Mouse (Mus musculus): Measurements from ENCODE around the gene Ifi206.
"Not testable (repeated sequence)": the region's sequence is repeated elsewhere in the genome, so short reads cannot be mapped to it uniquely, and the experiment has no call there.

The Ifi206 gene

DNA sequence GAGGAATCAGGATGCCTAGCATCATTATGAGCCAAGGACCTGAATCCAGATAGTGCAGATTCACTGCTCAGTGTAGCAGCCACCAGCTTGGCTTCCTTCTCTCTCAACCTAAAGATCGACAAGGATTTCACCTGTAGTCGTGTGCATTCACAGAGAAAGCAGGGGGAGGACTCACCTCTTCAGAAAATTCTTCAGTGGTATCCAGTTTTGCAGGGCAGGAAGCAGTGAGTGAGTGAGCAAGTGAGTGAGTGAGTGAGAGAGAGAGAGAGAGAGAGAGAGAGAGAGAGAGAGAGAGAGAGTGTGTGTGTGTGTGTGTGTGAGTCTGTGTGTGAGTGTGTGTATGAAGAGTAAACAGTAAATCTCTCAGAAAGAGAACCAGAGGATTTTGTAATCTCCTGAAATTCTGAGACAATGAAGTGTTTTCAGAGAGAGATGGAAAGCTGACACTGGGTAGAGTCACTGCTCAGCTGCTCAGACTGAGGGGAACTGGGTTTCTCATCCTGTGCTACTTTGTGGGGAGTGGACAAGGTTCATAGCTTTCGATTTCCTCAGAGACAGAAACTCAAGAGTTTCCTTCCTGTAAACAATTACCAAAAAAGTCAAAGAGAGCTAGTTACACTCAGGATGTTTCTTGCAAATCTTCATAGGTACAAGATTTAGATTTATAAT, at the start of gene Ifi206:
Gene Ifi206 (minus strand): TSS at position 230 of the 669 bp plus-strand sequence.
- DNase-seq (ENCODE audit: low read depth, low spot score): not testable (repeated sequence)

DNA sequence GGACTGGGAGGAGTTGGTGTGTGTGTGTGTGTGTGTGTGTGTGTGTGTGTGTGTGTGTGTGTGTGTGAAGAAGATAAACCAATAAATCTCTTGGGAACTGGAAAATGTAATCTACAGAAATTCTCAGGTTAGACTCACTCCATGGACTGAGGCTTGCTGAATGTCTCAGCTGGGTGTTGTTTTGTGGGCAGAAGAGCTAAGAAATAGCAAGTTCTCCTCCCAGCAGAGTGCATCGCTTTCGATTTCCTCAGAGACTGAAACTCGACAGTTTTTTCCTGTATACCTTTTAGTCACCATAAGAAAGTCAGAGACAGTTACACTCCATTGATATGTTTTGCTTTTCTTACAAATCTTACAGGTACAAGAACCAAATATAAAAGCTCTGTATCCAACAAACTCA, 45.0 kb upstream of the Ifi206 start, which contains the start of gene Ifi214:
Gene Ifi214 (minus strand): TSS at position 167 of the 400 bp plus-strand sequence.
- DNase-seq (ENCODE audit: low read depth, low spot score): not testable (repeated sequence)

DNA sequence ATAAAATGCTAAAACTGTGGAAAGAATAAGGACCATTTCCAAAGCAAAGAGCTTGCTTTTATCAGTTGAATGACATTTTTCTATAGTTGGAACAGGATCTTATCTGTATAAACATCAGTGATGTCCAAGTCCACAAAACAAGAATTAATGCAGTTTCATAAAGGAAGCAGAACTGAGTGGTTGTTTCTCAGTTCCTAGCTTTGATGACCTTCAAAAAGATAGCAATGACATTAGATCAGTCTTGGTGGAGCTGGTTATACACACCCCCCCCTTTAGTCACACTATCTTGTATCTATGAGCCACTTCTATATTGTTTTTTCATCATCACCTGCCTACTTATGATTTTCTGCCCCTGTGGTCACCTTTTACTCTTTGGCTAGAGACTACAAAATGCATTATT, 30.6 kb upstream of the Ifi206 start:
- no peak for DNase-seq (ENCODE audit: low read depth, low spot score)

DNA sequence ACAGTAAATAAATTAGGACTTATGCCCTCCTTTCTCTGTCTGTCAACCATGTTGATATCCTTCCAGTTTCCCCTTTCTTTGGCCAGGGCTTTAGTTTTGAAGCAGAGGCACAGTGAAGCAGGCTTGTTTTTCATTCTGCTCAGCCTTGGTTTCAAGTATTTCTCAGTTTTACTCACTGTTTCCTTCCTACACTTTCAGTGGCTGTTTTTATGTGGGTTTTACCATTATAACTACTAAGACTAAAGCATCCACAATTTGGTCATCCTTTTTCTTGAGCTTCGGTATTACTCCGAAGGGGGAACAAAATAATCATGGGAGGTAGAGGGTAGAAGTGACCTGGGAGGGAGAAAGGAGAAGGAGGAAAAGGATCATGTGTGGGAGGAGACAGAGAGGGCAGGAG, 19.8 kb upstream of the Ifi206 start:
- not testable (repeated sequence) for DNase-seq (ENCODE audit: low read depth, low spot score)

DNA sequence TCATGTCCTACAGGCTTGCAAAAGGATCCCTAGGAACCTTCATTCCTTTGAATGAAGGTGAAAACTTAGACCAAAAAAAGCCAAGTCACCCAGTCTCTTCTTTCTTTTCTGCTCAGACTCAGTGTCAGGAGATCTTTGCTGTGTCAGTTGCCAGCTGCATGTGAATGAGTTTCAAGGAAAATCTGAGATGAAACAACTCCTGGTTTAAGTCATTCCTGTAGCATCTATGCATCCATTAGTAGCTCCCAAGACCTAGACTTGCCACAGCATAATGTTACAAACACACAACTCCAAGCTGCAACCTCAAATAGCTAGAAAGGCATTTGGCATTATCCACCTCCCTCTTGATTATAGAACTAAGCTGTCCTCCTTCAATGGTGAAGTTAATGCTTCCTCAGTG, 642 bp upstream of the Ifi206 start:
- not testable (repeated sequence) for DNase-seq (ENCODE audit: low read depth, low spot score)

DNA sequence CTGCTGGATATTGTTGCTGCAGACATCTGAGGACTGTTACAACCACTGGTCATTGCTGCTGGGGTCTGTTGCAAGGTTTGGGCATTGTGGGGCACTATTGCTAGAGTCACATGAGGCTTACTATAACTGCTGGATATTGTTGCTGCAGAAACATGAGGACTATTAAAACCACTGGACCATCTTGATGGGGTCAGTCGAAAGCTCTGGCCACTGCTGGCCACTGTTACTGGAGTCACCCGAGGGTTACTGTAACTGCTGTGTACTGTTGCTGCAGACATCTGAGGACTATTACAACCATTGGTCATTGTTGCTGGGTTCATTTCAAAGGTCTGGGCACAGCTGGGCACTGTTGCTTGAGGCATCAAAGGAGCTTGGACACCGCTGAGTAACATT, 9.7 kb downstream of the Ifi206 start:
- not testable (repeated sequence) for DNase-seq (ENCODE audit: low read depth, low spot score)

DNA sequence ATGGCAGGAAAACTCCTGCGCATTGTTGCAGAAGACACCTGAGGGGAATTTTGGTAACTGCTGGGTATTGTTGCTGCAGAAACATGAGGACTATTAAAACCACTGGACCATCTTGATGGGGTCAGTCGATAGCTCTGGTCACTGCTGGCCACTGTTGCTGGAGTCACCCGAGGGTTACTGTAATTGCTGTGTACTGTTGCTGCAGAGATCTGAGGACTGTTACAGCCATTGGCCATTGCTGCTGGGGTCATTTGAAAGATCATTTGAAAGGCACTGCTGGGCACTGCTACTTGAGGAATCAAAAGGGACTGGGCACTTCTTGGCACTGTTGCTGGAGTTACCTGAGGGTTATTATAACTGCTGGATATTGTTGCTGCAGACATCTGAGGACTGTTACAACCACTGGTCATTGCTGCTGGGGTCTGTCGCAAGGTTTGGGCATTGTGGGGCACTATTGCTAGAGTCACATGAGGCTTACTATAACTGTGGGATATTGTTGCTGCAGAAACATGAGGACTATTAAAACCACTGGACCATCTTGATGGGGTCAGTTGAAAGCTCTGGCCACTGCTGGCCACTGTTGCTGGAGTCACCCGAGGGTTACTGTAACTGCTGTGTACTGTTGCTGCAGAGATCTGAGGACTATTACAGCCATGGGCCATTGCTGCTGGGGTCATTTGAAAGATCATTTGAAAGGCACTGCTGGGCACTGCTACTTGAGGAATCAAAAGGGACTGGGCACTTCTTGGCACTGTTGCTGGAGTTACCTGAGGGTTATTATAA, 10.3 kb downstream of the Ifi206 start:
- not testable (repeated sequence) for DNase-seq (ENCODE audit: low read depth, low spot score)

DNA sequence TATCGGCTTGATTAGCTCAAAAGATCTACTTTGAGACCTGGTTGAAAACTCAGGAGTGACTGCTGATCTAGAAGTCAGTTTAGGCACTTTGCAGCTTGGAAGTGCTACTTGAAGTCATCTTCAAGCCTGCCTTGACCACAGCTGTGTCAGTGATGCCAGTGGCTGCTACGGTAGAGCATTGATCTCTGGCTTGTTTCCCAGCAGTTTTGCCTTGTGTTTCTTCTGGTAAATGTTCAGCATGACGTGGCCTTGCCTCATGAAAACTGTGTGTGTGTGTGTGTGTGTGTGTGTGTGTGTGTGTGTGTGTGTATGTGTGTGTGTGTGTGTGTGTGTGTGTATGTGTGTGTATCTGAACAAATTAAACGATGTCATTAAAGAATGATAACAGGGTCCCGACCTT, 34.1 kb downstream of the Ifi206 start:
- DNase-seq (ENCODE audit: low read depth, low spot score): no peak

DNA sequence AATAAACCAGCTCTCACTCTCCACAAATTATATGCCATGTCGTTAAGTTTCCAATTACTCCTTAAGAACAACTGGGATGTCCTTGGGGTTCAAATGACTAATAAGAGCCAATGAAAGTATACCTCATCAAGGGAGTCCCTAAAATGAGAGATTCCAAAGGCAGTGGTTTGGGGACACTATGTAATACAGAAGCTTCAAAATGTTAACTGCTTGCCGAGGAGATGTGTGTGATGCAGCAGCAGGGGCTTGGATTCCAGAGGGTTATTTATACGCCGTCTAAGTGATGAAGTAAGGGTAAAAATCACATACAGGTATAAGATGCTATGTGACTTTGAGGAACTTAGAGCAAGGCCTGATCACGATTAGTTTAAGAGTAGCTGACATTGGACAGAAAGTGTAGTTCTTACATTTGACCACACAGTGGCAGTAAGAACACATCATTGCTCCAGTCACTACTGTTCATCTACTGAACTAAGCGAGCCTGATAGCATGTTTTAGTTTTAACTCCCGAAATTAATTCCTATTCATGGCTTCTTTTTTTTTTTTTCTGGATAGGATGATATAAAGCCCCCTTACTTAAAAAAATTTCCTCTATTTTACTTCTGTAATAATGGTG, 34.6 kb downstream of the Ifi206 start:
- peak; percentile 9 for DNase-seq (ENCODE audit: low read depth, low spot score)

DNA sequence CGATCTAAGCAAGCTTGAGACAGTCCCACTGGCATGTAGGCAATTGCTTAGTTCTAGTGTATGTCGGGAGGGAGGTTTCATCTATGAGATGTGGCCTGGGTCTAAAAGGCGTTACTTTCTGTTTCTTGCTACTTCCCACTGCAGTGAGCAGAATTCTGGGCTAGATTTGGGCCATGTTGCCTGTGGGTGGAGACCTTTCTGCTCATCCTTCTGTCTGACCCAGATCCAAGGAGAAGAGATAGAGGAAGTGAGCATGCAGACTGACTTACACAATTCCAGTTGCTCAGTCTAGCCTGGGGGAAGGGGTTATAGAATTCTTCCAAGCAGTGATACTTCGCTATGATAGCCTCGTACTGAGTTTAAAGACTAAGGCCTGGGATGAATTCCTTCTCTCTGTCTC, 39.2 kb downstream of the Ifi206 start:
- DNase-seq (ENCODE audit: low read depth, low spot score): no peak

DNA sequence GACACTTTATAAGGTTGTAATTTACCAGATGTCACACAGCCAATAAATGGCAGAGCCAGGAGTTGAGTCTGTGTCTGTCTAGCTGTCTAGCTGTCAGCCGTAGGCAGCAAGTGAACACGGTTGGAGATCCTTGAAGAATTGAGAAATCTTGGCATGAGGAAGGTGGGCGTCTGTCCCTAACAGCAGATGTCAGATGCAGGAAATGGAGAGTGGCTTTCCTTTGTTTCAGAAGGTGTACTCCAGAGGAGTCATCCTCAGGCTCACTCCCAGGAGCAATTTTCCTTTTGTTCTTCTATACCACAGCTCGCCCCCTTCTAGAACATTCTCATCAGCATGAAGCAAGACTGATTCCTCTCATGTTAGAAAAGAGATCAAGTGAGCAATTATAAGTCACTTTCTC, 40.2 kb downstream of the Ifi206 start:
- no peak for DNase-seq (ENCODE audit: low read depth, low spot score)

DNA sequence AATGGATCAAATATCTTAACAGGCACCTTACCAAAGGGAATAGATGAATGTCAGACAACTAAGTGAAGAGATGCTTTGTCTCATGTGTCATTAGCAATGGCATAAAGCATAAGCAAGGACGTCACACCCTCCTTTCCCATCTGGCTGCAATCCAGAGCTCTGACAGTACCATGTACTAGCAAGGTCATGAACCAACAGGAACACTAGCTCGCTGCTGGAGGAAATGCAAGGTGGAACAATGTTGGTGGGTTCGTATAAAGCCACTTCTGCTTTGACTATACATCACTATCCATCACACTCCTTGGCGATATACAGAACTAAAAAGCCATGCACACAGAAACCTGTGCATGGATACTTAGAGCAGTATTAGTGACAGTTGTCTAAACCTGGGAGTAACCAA, 43.8 kb downstream of the Ifi206 start:
- no peak for DNase-seq (ENCODE audit: low read depth, low spot score)

DNA sequence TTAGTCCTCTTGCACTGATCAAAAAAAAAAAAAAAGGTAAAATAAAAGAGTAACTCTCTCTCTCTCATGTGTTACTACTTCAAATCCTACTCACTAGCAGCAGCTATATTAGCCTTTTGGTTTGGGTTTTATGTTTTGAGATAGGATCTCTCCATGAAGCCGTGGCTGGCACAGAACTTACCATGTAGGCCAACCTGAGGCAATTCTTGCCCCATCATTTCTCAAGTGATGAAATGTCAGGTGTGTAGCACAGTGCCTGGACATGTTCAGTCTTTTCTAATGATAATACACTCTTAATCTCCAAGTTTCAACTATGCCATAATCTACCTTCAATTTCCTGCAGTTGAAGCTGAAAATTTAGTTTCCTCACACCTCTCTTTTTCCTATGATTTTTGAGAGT, 47.8 kb downstream of the Ifi206 start:
- DNase-seq (ENCODE audit: low read depth, low spot score): no peak

DNA sequence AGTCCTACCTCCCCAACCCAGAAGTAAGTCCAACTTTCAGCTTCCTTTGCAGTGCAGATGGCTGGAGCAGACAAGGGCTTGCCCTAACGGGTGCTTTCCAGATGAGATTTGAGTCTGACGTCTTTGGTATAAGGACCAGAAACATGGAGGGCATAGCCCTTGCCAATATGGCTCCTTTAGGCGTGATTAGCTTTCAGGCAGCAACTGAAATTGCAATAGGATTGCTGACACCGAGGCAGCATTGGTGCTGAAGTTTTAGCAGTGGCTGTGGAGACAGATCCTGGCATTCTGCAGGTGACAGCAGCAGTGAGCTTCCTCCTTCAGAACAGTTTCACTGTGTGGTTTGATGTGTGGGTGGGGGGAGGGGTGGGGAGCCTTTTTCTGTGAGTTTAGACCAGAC, 49.6 kb downstream of the Ifi206 start:
- no peak for DNase-seq (ENCODE audit: low read depth, low spot score)

DNA sequence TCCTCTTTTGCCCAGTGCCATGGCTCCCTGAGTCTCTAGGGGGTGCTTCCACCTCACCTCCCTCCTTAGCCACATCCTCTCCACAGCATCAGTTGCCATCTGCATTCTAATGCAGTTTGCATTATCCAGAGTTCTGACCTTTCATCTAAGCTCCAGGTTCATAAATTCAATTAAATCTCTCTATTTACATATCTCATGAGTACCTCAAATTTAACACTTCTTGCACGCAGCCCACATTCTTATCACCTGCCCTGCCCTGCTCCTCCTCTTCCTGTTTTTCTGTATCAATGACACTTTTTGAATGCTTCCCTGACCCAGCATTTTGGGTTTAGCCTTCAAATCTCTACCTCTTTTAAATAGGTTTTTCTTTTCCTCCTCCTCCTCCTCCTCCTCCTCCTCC, 50.2 kb downstream of the Ifi206 start:
- DNase-seq (ENCODE audit: low read depth, low spot score): no peak

DNA sequence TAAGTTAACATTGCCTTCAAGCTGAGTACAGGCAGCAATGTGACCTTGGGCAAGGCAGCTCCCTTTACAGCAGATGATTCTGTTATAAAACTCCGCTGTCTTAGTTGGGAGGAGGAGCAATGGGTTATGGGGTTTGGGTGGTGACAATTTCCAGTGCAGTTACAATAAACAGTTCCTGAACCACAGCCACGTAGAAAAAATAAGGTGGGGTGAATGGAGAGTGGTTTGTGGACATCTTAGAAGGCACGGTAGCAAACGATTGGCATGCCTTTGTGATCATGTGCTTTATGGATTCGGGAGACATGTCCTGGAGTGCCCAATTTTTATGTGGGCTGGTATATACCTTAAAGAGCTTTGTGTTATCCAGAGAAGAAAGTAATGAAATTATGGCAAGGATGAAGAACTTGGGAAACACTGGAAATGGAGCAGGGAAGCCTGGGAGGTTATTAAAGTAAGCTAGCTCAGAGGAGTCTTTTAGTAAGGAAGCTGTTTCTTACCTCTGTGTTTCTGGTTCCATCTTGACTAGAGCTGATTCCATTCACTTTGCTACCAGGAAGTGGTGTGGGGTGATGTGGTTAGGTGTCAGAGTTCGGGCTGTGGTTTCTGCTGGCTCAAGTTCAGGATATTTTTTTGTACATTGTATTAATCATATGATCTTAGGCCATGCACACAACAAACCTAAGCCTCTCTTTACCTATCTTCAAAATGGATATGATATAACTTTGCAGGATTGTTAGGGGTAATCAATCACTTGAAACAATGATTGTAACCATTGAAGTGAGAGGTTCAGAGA, 53.5 kb downstream of the Ifi206 start:
- DNase-seq (ENCODE audit: low read depth, low spot score): no peak

DNA sequence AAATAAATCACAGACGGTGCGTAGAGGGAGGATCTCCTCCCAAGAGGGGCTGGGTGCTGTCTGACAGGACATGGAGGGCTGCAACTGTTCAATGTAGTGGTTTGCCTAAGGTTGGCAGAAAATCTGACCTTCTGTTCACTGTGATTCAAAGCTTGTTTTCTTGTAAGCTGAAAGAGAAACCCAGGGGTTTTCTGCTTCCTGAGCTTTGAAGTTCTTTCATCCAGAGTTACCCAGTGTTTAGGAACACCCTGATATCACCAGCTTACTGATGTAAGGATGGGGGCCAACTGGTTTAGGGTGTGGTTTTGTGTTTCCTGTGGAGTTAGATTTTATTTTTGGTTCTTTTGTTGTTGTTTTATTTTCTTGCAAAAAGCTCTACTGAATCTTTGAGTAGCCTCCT, 58.4 kb downstream of the Ifi206 start:
- DNase-seq (ENCODE audit: low read depth, low spot score): no peak

DNA sequence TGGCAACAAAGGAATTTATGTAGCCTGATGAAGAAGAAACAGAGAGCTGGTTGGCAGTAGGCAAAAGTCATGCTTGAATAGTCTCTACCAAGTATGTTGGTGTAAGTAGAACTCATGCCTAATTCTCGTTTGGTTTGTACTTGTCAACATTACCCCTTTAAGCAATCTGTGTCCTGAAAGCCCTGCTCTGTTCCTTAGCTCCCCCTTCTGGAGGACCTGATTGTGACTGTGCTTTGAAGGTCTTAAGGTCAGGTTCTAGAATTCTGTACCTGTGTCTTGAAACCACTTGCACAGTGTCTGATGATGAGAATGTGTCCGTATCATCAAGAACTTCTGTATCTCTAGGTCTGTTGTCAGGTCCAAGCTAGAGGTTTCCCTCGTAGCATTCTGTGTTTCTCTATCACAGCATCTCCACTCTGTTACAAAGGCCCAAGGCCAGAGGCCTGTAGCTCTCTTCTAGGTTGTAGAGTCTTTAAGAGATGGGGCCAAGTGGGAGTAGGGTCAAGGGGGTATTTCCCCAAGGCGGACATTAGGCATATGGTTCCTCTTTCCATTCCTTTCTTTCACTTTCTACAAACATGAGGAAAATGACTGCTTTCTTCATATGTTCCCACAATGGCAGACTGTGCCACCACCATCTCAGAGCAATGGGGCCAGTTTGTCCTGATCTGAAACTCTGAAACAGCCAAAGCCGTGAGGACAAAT, 60.7 kb downstream of the Ifi206 start:
- no peak for DNase-seq (ENCODE audit: low read depth, low spot score)

DNA sequence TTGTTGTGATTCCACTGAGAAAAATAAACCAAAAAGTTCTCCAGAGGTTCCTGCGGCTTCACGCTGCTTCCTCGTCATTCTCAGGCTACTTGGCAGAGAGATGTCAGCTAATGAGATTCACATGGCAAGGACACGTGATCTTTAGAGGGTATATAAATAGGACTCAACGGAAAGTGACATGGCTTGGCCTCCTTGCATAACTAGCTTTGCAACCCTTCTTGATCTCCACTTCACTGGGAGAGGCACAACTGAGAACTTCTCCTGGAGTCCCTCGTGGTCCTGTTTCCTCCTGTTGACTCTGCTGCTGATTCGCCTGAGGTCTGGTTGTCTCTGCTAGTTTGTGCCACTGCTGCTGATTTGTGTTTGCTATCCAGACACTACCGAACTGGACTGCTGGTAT, 63.5 kb downstream of the Ifi206 start:
- no peak for DNase-seq (ENCODE audit: low read depth, low spot score)

DNA sequence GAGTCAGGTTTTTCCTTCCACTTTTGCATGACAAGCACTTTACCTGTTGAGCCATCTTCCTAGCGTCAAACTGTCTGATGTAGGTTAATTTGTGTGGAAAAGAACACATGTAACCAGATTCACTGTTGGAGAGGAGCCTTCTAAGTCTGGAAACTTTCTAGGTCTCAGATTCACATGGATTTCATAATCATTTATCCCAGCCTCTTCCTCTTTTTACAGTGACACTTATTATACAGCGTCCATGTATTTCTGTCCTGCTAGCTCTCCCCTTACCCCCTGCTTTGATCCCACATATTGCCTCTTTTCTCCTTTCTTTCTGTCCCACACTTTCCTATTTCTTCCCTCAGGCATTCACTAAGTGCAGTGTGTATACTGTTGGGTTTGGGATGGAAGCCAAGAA, 64.5 kb downstream of the Ifi206 start:
- no peak for DNase-seq (ENCODE audit: low read depth, low spot score)

DNA sequence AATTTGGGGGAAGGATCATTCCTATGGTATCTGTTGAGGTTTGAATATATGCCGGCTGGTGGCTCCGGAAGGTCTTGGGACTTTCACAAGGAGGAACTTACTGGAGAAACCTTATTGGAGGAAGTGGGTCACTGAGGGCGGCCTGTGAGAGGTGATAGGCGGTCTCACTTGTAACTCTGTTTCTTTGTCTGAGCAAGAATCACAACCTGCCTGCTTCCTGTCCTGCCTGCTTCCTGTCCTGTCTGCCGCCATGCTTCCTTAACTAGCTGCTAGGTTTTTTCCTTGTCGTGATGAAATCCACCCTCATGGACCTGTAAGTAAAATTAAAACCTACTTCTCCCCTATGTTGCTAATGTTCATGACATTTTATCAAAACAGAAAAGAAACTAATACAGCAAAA, 70.5 kb downstream of the Ifi206 start:
- DNase-seq (ENCODE audit: low read depth, low spot score): peak; percentile 42

Data from WW6 (cell line).